Mouse (Mus musculus) right cerebral cortex, adult 18-20 months (tissue): ENCODE measurements at regions not wholly inside any gene's neighbourhood (a gene's known extent, or its start where the extent isn't known, plus 50 kb on each side); places are given as distances from the start of the nearest gene placed in this dataset.

Experiments
- DNase-seq: peaks from one replicate; pipeline ENCODE4 v3.0.0; 2022; ENCODE audit warnings: mixed read lengths

DNA sequence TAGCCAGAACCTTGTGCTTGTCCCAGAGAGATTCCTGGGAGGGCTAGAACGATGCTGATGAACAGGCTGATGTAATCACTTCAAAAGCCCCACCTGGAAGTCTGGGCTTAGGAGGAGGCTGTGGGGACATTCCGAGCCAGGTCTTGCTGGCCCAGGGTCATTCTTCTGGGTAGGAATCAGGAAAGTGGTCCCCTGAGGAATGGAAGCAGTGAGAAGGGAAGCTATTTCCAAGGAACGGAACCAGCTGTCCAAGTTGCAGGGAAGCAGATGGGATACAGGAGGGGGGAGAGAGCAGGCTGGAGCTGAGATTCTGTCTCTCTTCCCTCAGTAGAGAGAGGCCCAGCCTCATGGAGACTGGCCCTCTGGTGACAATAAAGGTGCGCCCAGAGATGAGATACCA is 243.9 kb downstream of the Tcf7l2 start:
- no peak for DNase-seq

DNA sequence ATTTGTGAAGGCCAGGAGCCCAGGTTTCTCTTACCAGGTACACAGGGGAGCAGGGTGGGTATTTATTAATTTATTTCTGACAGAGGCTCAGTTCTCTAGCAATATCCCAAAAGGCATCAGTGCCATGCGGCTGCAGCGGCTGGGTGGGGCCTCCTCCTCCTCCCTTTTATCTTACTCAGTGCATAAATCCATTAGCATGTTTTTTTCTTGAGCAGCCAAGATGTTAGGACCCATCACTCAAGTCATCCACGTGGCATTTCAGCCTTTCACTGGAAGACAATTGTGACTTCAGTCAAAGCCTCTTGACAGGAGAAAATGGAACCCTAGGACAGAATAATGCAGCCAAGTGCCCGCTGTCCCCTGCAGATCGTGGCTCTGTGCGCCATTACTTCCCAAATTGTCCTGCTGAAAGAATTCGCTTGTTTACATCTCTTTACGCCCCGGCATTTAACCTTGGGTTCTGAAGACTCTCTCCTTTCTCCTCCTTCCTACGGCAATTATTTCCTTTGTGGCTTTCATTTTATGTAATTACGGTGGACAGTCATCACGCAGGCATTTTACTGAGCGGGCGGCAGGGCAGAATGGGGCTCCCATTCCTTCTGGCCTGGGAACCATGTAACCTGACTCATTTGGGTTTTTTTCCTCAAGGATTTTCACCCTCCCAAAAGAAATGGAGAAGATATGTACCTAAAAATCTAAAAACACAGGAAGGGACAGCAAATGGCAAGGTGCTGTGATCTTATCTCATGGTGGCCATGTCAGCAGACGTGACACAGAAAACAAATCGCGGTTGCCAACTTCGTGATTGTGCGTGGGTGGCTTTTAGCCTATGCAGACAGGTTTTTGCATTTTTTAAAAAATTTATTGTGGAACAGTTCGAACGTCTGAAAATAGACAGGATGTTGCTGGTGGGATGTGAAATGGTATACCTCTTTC is 250.4 kb downstream of the Tcf7l2 start:
- DNase-seq = peak; percentile 59

- peak; percentile 34 for DNase-seq
Measured at GRCm38 (mm10) chr19:55992727-55993066, 251.1 kb downstream of the Tcf7l2 start.

DNA sequence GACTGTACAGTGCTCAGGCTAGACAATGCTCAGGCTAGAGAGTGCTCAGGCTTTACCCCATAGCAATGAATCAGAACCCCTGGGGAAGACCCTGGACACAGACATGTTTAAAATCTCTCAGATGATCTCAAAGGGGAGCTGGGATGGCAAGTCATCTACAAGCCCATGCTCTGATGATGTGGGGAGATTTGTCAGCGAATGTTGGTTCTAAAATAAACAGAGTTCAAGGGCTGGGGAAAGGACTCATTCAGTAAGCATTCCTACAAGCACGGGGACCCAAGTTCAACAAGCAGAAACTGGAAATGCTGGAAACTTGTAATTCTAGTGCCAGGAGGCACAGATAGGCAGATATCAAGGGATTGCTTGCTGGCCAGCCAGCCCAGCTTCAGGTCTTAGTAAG is 254.1 kb downstream of the Tcf7l2 start:
- DNase-seq = no peak

- DNase-seq = no peak
Measured at GRCm38 (mm10) chr19:55998454-55999180, 257.0 kb downstream of the Tcf7l2 start.

DNA sequence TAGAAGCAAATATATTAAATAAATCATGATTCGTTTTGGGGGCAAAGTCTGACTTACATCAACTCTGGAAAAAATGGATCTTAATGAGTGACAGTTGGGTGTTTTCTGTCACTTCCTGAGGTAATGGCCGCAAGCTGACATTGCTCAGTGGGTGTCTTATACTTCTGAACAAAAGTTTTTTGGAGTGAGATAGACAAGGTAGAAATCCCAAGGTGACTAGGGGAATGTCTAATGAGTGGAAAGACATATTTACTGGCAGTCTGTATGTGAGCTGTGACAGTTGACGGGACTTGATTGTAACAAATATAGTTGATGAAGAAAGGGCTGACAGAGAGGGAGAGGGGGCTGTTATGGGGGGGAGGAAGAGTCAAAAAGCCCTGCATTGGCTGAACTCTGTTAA is 257.8 kb downstream of the Tcf7l2 start:
- no peak for DNase-seq

GRCm38 (mm10) chr19:56001428-56001827 is 259.8 kb downstream of the Tcf7l2 start:
- no peak for DNase-seq

GRCm38 (mm10) chr19:56005886-56006285 is 264.3 kb downstream of the Tcf7l2 start:
- no peak for DNase-seq

GRCm38 (mm10) chr19:56007433-56007832 is 265.8 kb downstream of the Tcf7l2 start:
- no peak for DNase-seq

GRCm38 (mm10) chr19:56010766-56011165 is 269.1 kb downstream of the Tcf7l2 start:
- no peak for DNase-seq

- DNase-seq = no peak
Measured at GRCm38 (mm10) chr19:56011292-56011691, 269.7 kb downstream of the Tcf7l2 start.

GRCm38 (mm10) chr19:56016548-56017346 is 270.2 kb upstream of the Habp2 start:
- no peak for DNase-seq

GRCm38 (mm10) chr19:56017524-56017923 is 269.4 kb upstream of the Habp2 start:
- DNase-seq = no peak

- no peak for DNase-seq
Measured at GRCm38 (mm10) chr19:56019143-56019542, 267.8 kb upstream of the Habp2 start.

DNA sequence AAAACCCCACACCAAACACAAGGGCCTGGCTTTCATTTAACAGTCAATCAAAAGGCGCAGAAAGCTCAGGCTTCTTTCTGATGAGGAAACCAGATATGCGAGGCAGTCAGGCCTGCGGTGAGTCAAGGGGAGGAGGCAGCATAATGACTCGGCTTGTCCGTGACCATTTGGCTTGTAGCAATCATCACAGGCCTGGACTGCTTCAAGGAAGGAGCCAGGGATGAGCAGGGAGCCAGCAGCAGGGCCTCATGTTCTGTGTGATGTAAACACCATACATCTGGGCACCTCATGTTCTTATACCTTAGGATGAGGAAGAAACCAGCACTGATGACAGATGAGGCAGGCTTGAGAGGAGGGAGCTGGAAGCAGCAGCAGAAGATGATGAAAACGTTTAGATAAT is 264.6 kb upstream of the Habp2 start:
- DNase-seq = no peak

GRCm38 (mm10) chr19:56024599-56024998 is 262.3 kb upstream of the Habp2 start:
- no peak for DNase-seq

- peak; percentile 62 for DNase-seq
Measured at GRCm38 (mm10) chr19:56029428-56030281, 257.3 kb upstream of the Habp2 start.

DNA sequence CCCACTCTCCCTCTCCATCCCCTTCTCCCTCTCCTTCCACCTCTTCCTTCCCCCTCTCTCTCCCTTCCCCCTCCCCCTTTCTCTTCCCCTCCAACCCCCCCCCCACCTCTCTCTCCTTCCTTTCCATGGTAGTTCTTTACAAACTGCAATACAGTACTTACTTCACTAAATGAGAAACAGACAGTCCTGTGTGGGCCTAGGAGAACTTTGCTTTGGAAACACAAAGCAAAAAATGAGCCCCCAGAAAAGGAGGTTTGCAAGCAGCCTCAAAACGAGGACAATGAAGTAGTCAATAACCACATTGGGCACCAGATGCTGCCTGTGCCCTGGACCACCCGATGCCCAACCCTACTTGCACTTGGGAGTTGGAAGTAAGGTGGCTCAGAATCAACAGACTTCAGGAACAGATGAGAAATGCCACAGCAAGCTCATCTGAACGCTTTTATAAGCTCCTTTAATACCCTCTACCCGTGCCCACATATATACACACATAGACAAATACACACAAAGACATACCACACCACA is 256.5 kb upstream of the Habp2 start:
- DNase-seq = no peak

GRCm38 (mm10) chr19:56034552-56034951 is 252.4 kb upstream of the Habp2 start:
- no peak for DNase-seq

DNA sequence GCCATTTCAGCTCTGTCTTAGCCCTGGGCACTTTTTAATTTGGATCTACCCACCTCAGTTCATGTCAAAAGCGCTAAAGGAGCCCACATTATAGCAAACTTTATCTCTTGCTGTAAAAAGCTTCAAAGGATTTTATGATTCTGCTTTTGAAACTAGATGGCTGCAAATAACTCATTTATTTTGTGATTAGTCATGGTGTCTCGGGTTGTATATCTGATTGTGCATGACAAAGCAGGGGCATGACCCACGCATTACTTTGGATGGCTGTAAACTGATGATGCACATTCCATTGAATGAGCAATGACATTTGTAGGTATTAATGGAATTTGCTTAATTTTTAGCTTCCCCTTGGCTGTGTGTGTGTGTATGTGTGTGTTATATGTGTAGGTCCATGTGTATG is 249.4 kb upstream of the Habp2 start:
- DNase-seq = no peak

DNA sequence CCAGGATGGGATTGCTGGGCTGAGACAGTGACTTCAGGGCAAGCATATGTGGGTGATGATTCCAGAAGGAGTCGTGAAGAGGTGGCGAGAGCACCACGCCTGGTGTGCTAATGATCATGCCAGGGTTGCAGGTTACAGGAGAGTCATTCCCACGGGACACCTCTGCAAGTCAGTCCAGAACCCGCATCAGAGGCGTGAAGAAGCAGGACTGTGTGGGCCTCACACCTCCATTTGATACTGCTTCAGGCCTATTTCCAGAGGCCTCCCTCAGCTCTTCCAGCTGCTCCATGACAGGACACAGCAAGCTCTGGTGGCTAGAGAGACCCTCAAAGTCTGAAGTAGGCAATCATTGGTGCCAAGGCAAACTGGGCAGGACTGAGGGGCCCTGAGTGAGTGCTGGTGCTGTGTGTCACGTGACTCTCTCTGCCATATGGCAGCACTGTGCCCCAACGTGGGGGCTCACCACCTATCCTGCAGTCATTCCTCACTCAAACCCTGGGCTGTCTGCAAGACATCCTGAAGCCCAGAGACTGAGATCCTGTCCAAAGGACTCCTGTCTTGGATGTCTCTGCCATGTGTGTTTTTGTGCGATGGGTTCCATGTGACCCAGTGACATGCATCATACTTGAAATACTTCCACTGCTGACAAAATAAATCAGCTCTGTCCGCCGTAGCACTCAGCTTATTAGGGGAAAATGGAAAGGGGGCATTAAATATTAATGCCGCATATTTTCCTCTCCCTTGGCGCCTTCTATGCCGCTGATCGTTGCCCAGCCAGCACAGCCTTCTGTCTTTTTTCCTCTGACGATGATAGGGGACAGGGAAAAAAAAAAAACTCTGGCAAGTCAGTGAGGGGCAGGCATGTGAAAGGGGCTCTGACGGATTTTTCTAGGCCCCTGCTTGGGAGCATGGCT is 247.6 kb upstream of the Habp2 start:
- no peak for DNase-seq
